Mouse (Mus musculus) CD4-positive, CD25-positive, alpha-beta regulatory T cell, adult 4 months (primary cell): Measurements from ENCODE around the gene Prkci. TPM values are rescaled to one million over a fixed set of nuclear protein-coding genes. Genes with fewer than 3 reads are reported as not detected.

Experiments
- ATAC-seq: one replicate; pipeline ENCODE4 v1.8.0; 2017
- polyA plus RNA-seq, 2 experiments: library from polyadenylated mRNA; unstranded; fragments of 100-300 nt; shearing (Covaris generic); gene quantifications; one replicate each; pipeline ENCODE4 v1.2.1; 2017

Gene Prkci
- polyA plus RNA-seq, 2 experiments from 2014 or later: 1.4 to 2.8 TPM

GRCm38 (mm10) chr3:30995899-30996687 lies 546 bp downstream of the Prkci start:
- ATAC-seq: peak; percentile 46

DNA sequence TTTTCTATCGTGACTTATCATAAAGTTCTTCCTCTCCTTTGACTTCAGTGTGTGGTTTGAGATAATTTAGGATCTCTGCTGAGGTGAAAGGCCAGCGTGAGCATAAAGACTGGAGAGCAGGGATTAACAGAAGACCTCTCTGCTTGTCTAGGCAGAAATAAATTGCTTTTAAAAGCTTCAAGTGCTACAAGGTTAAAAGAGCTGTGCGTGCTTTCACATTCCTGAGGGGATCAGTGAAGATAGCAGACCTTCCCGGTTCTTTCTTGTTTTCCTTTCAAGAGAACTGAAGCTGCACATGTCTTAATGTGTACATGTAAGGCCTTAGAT lies 1.1 kb downstream of the Prkci start:
- no peak for ATAC-seq

- no peak for ATAC-seq
Measured at GRCm38 (mm10) chr3:30999401-31000017, 4.0 kb downstream of the Prkci start.

GRCm38 (mm10) chr3:31000018-31000407 lies 4.5 kb downstream of the Prkci start:
- ATAC-seq: no peak

DNA sequence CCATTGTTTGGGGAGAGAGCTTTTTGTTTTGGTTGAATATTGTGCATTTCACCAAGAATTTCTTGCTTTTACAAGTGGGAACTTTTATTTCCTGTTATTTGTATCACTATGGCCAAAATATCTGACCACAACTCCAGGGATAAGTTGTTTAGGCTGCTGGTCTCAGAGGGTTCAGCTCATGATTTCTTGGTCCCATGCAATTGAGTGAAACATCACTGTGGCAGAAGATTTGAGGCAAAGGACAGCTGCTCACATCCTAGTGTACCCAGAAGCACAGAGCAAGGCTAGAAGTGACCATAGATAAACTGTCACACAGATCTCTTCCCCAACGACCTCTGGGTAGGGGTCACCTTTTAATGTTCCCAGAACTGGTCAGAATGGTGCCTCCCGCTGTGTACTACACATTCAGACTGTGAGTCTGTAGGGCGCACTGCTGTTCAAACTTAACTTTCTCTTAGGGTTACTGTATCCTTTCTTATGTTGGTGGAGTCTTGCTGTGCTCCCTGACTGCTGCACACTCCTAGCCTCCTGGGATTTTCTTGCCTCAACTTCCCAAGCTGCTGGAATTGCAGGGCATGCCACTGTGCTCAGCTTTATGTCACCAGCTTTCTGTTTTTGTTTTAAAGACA lies 5.6 kb downstream of the Prkci start:
- ATAC-seq: no peak

GRCm38 (mm10) chr3:31004320-31005209 lies 9.0 kb downstream of the Prkci start:
- no peak for ATAC-seq

GRCm38 (mm10) chr3:31014374-31014773 lies 18.8 kb downstream of the Prkci start:
- no peak for ATAC-seq

DNA sequence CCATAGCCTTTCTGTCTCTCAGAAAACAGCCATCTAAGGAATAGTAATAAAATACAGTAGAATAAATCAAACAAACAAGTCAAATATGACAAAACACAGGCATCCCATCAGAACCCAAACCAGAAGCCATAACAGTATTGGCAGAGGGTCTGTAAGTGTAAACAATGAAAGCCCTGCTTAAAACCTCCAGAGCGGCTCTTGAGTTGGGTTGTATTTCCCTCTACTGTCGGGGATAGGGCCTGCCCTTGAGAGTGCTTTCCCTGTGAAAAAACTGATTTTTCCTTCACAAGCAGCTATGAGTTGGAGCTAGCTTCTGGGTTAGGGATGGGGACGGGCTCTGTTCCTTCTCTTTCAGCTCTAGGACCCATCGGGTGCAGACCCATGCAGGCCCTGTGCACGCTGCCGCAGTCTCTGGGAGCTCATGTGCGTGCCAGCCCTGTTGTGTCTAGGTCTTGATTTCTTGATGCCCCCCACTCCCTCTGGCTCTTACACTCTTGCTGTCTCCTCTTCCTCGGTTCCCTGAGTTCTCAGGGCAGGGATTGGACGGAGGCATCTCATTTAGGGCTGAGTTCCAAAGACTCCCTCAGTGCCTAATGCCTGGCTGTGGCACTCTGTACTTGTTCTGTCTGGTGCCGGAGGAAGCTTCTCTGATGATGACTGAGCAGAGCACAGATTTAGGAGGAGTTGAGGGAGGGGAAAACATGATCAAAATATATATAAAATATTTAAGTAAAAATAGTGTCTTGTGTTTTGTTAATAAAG lies 20.3 kb downstream of the Prkci start:
- ATAC-seq: no peak

DNA sequence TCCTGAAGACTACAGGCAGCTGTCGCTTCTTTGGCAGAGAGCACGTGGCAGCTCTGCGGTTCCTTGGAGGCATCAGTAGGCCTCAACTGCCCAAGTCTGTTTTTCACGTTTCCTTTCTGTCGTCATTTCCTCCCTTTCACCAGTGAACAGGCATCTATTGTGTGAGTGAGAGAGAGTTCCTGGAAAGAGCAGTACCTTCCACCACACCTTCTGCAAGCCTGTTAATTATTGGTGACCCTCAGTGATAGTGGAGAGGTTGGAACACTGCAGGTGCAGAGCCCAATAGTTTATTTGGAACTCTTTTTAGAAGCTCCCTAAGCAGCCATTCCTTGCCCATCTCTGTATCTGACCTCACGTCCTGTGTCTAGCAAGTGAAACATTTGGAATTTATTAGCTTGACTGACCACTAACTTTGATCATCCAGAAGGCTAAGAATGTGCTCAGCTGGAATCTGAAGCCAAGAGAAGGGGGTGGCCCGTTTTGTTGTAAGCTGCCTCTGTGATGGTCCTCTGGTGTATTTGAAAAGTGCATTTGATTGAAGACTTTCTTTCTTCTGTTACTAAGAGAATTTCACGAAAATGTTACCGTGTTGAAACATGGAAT lies 21.1 kb downstream of the Prkci start:
- no peak for ATAC-seq

DNA sequence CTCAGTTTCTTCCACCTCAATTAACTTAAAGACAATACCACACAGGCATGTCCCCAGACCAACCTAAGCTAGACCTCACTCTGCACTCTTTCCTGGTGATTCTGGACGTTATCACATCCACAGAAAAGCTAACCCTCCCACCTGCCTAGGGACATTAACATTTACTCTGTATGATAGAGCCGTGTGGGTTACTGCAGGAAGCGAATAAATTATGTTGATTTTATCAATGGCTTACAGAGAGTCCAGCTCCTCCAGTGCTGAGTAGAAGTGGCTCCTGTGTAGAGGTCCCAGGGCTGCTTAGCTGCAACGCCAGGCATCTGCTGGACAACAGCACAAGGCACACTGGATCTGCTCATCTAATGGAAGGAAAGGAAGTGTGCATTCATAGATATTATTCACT lies 22.1 kb downstream of the Prkci start:
- ATAC-seq: no peak

- no peak for ATAC-seq
Measured at GRCm38 (mm10) chr3:31019287-31019686, 23.7 kb downstream of the Prkci start.

GRCm38 (mm10) chr3:31019793-31020447 lies 24.4 kb downstream of the Prkci start:
- no peak for ATAC-seq

GRCm38 (mm10) chr3:31020656-31021055 lies 25.1 kb downstream of the Prkci start:
- ATAC-seq: no peak

DNA sequence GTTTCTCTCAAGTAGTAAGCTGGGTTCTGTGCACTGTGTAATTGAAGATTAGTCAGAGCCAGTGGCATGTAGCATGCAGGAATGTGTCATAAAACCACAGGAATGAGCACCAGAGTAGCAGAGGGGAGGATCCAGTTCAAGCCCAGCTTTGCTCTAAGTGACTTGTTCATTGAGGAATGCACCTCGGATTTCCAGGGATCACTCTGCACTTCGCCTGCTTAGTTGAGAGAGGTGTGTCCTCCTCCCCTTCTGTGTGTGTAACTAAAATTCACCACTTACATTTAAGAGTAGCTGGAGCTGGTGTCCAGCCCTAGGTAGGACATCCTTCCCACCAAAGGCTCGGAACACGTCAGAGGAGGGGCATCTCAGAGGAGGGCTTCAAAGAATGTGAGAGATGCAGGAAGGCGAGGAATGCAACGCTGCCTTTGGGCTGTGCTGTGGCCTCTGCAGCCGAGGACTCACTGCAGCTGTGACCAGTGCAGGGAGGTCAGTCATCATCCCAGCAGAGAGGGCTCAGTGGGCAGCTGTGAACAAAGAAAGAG lies 27.4 kb downstream of the Prkci start:
- no peak for ATAC-seq

GRCm38 (mm10) chr3:31027718-31028117 lies 32.2 kb downstream of the Prkci start:
- ATAC-seq: no peak

GRCm38 (mm10) chr3:31031621-31032020 lies 36.1 kb downstream of the Prkci start:
- no peak for ATAC-seq

GRCm38 (mm10) chr3:31033644-31034043 lies 38.1 kb downstream of the Prkci start:
- ATAC-seq: no peak

DNA sequence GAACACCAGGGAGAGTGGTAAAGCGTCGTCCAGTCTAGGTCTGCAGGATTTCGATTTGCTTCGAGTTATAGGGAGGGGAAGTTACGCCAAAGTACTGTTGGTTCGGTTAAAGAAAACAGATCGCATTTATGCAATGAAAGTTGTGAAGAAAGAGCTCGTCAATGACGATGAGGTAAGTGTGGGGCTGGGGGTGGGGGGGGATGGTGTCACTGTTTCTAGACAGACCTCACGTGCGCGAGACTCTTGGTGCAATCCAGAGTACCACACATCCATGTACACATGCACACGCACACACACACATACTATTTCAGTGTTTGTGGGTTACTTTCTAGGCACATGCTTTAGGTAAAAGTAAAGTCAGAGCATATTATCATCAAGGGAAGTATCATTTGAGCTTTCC lies 42.3 kb downstream of the Prkci start:
- ATAC-seq: no peak

GRCm38 (mm10) chr3:31038689-31039088 lies 43.1 kb downstream of the Prkci start:
- no peak for ATAC-seq

- ATAC-seq: no peak
Measured at GRCm38 (mm10) chr3:31042992-31043391, 47.4 kb downstream of the Prkci start.

GRCm38 (mm10) chr3:31047263-31047662 lies 51.7 kb downstream of the Prkci start:
- ATAC-seq: peak; percentile 47
